Mouse (Mus musculus) midbrain, embryonic 13.5 days (tissue): Measurements from ENCODE around the gene Tfam. TPM values are rescaled to one million over a fixed set of nuclear protein-coding genes. Genes with fewer than 3 reads are reported as not detected.

Source experiments
- ATAC-seq: fragments of 200-750 bp; cut with Nextera tagmentation; 2 replicates; pipeline ENCODE4 v1.8.0; 2017; ENCODE audit warnings: mild to moderate bottlenecking, moderate TSS enrichment, moderate library complexity
- H3K27ac ChIP-seq: fragments of 300-500 bp; sonication (generic); 2 replicates; pipeline ENCODE4 v1.5.1; 2015; ENCODE audit warnings: inconsistent platforms, mild to moderate bottlenecking, moderate library complexity
- H3K27me3 ChIP-seq: fragments of 300-500 bp; sonication (generic); 2 replicates; pipeline ENCODE4 v1.6.1; 2015; ENCODE audit warnings: mild to moderate bottlenecking, inconsistent platforms
- H3K36me3 ChIP-seq: fragments of 300-500 bp; sonication (generic); 2 replicates; pipeline ENCODE4 v1.6.1; 2015; ENCODE audit warnings: mild to moderate bottlenecking, inconsistent platforms
- H3K4me1 ChIP-seq: fragments of 300-500 bp; sonication (generic); replicated peaks from 2 replicates; pipeline ENCODE4 v1.6.1; 2015; ENCODE audit warnings: inconsistent platforms
- H3K4me2 ChIP-seq: fragments of 300-500 bp; sonication (generic); replicated peaks from 2 replicates; pipeline ENCODE4 v1.6.1; 2015; ENCODE audit warnings: moderate library complexity, mild to moderate bottlenecking, inconsistent platforms
- H3K4me3 ChIP-seq: fragments of 300-500 bp; sonication (generic); replicated peaks from 2 replicates; pipeline ENCODE4 v1.5.1; 2015; ENCODE audit warnings: mild to moderate bottlenecking, inconsistent platforms
- H3K9ac ChIP-seq: fragments of 300-500 bp; sonication (generic); replicated peaks from 2 replicates; pipeline ENCODE4 v1.6.1; 2015; ENCODE audit warnings: mild to moderate bottlenecking, inconsistent platforms
- H3K9me3 ChIP-seq: fragments of 300-500 bp; sonication (generic); 2 replicates; pipeline ENCODE4 v1.6.1; 2016; ENCODE audit warnings: mild to moderate bottlenecking, inconsistent platforms
- WGBS: fragments of 180-500 bp; shearing (Covaris S2); methylation state at CpG from one replicate; pipeline ENCODE4 v1.1.7; 2015; 5-methylcytosine and 5-hydroxymethylcytosine counted together
- polyA plus RNA-seq: library from polyadenylated mRNA; unstranded; fragments of >200 nt; fragmentation: Nextera tagmentation; extraction: Ambion mirVana; gene quantifications from 2 replicates; pipeline ENCODE4 v1.2.1, GENCODE M21; 2015

Gene Tfam
- polyA plus RNA-seq, 1 experiment from 2014 or later: 58.5 TPM

- no peak overlapping the region for H3K4me2 ChIP-seq
- ATAC-seq: no peak
- H3K36me3 ChIP-seq: peaks cover 29% of the 10 kb centered on the region
- no peaks in the 10 kb centered on the region for H3K9me3 ChIP-seq
- no peak overlapping the region for H3K9ac ChIP-seq
- H3K4me3 ChIP-seq: no peak overlapping the region
- no peak overlapping the region for H3K27ac ChIP-seq
- no peaks in the 10 kb centered on the region for H3K4me1 ChIP-seq
- WGBS: 77% methylated on average over 5 of the region's 5 CpGs
- no peaks in the 10 kb centered on the region for H3K27me3 ChIP-seq
Observed at GRCm38 (mm10) chr10:71252421-71252820, 14.3 kb upstream of the Tfam start.

DNA sequence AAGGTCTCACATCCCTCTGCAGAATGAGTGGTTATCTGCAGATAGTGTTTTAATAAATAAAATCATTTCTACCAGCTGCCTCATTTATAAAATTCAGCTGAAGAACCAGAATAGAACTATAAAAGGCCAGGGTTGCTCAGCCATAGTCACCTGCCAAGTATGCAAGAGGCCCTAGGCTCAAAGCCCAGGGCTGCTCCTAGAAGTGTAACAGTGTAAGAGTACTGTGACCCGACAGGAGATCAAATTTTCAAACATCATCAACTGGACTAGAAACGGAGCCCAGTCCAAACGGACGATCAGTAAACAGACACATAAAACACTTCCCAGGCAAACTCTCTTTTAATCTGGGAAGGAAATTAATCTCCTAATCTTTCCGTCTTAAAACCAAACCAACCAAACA, 13.8 kb upstream of the Tfam start:
- H3K9me3 ChIP-seq: no peaks in the 10 kb centered on the region

DNA sequence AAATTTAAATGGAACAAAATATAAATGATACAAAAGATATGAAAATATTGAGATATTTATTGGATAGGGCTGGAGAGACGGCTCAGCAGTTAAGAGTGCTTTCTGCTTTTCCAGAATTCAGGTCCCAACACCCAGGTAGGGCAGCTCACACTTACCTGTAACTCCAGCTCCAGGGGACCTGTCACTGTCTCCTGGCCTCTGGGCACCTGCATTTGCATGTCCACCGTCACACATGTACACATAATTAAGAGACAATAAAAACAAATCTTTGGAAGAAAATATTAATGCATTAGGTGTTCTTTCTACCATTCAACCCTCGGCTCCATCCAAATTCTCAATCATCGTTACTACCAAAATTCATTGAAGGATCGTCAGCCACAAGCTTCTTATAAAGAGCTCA, 13.2 kb upstream of the Tfam start:
- Histone ChIP-seq H3K9ac (no peak overlapping the region), H3K4me1 (no peaks in the 10 kb centered on the region), H3K4me3 (no peak overlapping the region), H3K27me3 (no peaks in the 10 kb centered on the region), H3K4me2 (no peak overlapping the region), H3K27ac (no peak overlapping the region), H3K9me3 (no peaks in the 10 kb centered on the region), H3K36me3 (peaks cover 18% of the 10 kb centered on the region)
- WGBS: 88% methylated on average over 5 of the region's 5 CpGs
- ATAC-seq: no peak

More for the DNA sequence above, 13.8 kb upstream of the Tfam start:
- Histone ChIP-seq H3K27me3 (no peaks in the 10 kb centered on the region), H3K4me2 (no peak overlapping the region), H3K27ac (no peak overlapping the region), H3K4me1 (no peaks in the 10 kb centered on the region), H3K4me3 (no peak overlapping the region), H3K9ac (no peak overlapping the region), H3K36me3 (peaks cover 23% of the 10 kb centered on the region)
- no peak for ATAC-seq
- 88% methylated on average over 5 of the region's 5 CpGs for WGBS

DNA sequence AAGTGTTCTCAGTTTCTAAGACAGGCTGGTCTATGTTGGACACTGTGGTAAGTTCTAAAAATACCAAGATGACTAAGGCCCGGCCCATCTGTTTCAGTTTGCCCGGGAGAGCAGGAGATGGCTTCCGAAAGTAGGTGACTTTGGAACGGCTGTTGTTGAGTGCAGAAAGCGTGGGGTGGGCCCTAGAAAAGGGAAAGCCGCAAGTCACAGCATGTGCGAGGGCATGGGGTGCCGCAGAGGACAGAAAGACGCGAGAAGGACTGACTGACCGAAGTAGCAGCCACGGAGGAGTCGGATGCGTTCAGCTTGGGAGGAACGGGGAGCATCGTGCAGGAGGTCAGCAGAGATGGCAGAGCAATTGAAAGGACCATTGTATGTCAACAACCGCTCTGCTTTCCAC, 12.4 kb upstream of the Tfam start:
- 90% methylated on average over 17 of the region's 17 CpGs for WGBS
- Histone ChIP-seq H3K4me3 (no peak overlapping the region), H3K27ac (no peak overlapping the region), H3K4me2 (no peak overlapping the region), H3K9me3 (no peaks in the 10 kb centered on the region), H3K27me3 (no peaks in the 10 kb centered on the region), H3K4me1 (no peaks in the 10 kb centered on the region), H3K36me3 (peaks cover 11% of the 10 kb centered on the region), H3K9ac (no peak overlapping the region)
- no peak for ATAC-seq

DNA sequence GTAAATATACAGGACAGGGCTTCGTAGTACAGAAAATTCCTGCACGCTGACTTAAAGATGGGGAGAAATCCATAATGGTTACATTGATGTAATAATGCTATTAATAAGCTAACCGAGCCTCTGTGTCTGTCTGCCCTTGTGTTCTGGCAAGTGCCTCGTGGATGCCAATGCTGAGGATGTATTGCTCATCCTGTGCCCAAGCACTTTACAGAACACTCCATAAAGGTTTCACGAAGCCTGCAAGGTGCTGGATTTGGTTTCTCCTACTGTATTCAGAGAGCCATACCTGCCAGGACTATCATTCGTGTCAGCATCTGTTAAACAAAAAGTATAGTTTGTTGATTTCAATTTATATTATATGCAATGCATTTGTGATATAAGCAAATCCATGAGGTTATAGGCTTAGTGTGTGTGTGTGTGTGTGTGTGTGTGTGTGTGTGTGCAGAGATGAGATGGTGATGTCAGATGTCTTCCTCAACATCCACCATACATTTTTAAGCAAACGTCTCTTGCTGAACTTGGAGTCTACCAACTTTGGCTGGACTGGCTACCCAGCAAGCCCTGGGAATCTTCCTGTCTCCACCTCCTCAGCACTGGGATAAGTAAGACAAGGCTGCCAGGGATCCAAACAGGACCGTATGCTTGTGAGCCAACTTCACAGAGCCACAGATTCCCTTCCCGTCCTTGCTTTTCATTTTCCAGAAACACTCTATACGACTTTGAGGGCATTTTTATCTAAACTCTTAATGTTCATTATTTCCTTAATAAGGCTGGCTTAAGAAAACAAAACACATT, 11.2 kb upstream of the Tfam start:
- no peaks in the 10 kb centered on the region for H3K27me3 ChIP-seq
- peaks cover 2% of the 10 kb centered on the region for H3K36me3 ChIP-seq
- no peak overlapping the region for H3K4me2 ChIP-seq
- 84% methylated on average over 10 of the region's 10 CpGs for WGBS
- no peak overlapping the region for H3K4me3 ChIP-seq
- ATAC-seq: no peak
- H3K27ac ChIP-seq: no peak overlapping the region
- no peaks in the 10 kb centered on the region for H3K4me1 ChIP-seq
- no peak overlapping the region for H3K9ac ChIP-seq
- H3K9me3 ChIP-seq: no peaks in the 10 kb centered on the region

GRCm38 (mm10) chr10:71246956-71247355, 8.9 kb upstream of the Tfam start:
- no peaks in the 10 kb centered on the region for H3K36me3 ChIP-seq
- H3K4me2 ChIP-seq: no peak overlapping the region
- WGBS: 71% methylated on average over 7 of the region's 7 CpGs
- no peaks in the 10 kb centered on the region for H3K4me1 ChIP-seq
- no peak overlapping the region for H3K9ac ChIP-seq
- H3K9me3 ChIP-seq: no peaks in the 10 kb centered on the region
- H3K27me3 ChIP-seq: no peaks in the 10 kb centered on the region
- no peak for ATAC-seq
- H3K27ac ChIP-seq: no peak overlapping the region
- no peak overlapping the region for H3K4me3 ChIP-seq

DNA sequence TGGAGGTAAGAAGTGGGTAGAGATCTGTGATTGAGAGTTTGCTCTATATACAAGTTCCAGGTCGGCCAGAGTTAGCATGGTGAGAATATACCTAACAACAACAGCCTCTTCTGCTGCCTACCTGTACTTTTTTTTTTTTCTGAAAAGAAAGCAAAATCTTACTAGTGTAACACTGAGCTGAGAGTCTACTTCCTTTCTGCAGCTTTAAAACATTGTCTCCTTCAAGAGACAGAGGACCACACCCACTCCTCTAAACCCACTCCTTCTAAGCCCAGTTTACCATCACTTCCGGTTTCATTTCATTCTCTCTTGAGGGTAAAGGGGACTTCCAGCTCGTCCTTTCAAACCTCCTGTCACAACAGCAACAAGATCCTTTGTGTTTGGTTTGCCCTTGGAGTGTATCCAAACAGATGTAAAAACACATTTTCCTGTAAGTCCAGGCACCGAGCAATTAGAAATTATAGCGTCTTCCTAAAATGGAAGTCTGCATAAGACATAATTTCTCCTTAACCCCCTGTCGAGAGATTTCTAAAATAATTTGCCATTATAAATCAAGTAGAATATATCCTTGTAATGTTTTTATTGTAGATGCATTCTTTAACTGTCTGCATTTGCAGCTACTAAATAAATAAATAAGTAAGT, 1.5 kb upstream of the Tfam start:
- no peak for ATAC-seq
- H3K4me2 ChIP-seq: no peak overlapping the region
- H3K9me3 ChIP-seq: no peaks in the 10 kb centered on the region
- H3K27ac ChIP-seq: no peak overlapping the region
- H3K4me1 ChIP-seq: peaks cover 20% of the 10 kb centered on the region
- 75% methylated on average over 6 of the region's 6 CpGs for WGBS
- peaks cover 8% of the 10 kb centered on the region for H3K36me3 ChIP-seq
- H3K27me3 ChIP-seq: no peaks in the 10 kb centered on the region
- no peak overlapping the region for H3K4me3 ChIP-seq
- H3K9ac ChIP-seq: no peak overlapping the region

- WGBS: under 1% methylated on average over 66 of the region's 68 CpGs
- Histone ChIP-seq H3K9ac (peak overlapping the region; percentile 90), H3K4me1 (peaks cover 20% of the 10 kb centered on the region)
Observed at GRCm38 (mm10) chr10:71237516-71238239, 402 bp downstream of the Tfam start.

GRCm38 (mm10) chr10:71234071-71234470, 4.0 kb downstream of the Tfam start:
- H3K27me3 ChIP-seq: no peaks in the 10 kb centered on the region
- no peak overlapping the region for H3K9ac ChIP-seq
- no peak overlapping the region for H3K27ac ChIP-seq
- no peaks in the 10 kb centered on the region for H3K9me3 ChIP-seq
- H3K4me1 ChIP-seq: peaks cover 20% of the 10 kb centered on the region
- ATAC-seq: no peak
- no peak overlapping the region for H3K4me2 ChIP-seq
- H3K4me3 ChIP-seq: no peak overlapping the region
- H3K36me3 ChIP-seq: peaks cover 46% of the 10 kb centered on the region
- 99% methylated on average over 8 of the region's 8 CpGs for WGBS

More at GRCm38 (mm10) chr10:71237516-71238239, 402 bp downstream of the Tfam start:
- peaks cover 24% of the 10 kb centered on the region for H3K36me3 ChIP-seq
- H3K9me3 ChIP-seq: no peaks in the 10 kb centered on the region
- H3K27ac ChIP-seq: peak overlapping the region; percentile 61
- H3K4me3 ChIP-seq: peak overlapping the region; percentile 85
- no peaks in the 10 kb centered on the region for H3K27me3 ChIP-seq
- peak overlapping the region; percentile 89 for H3K4me2 ChIP-seq
- ATAC-seq: peak; percentile 100

DNA sequence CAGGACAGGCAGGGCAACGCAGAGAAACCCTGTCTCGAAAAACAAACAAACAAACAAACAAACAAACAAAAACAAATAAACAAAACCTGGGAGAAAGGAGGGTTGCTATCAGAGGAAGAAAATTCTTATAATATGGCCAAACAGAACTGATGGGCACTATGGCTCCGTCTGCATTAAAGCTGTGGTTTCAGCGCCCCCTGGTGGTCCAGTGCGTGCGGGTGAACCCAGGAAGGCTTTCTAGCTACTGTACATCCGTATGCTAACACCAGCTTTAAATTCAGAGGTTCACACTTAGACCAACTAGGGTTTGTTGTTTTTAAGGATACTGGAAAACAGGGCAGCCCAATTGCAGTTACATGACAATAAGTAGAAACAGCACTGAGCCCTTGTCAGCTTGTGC, 12.2 kb downstream of the Tfam start:
- Histone ChIP-seq H3K27me3 (no peaks in the 10 kb centered on the region), H3K9me3 (no peaks in the 10 kb centered on the region), H3K9ac (no peak overlapping the region), H3K27ac (no peak overlapping the region), H3K4me3 (no peak overlapping the region), H3K4me1 (peaks cover 6% of the 10 kb centered on the region), H3K4me2 (no peak overlapping the region), H3K36me3 (peaks cover 60% of the 10 kb centered on the region)
- ATAC-seq: peak; percentile 57; the same call in 1 of the 2 replicates
- 51% methylated on average over 7 of the region's 7 CpGs for WGBS

DNA sequence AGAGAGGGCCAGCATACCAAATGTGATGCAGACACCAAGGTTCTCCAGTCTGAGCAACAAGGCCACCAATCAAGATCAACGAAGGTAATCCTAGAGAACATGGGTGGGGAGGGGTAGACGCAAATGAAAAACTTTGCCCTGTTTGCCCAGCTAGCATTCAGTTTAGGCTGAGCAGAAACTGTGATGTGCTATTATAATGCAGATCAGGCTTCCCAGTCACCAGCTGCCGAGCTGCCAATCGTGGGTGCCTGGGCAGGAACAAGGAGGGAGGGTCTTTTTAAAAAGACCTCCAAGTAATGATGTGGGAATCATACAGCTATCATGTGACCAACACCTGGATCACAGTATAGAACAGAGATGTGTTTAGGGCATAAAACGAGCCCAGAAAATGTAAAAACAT, 15.0 kb downstream of the Tfam start:
- peak overlapping the region; percentile 48 for H3K27ac ChIP-seq
- H3K27me3 ChIP-seq: no peaks in the 10 kb centered on the region
- H3K9ac ChIP-seq: no peak overlapping the region
- no peak overlapping the region for H3K4me2 ChIP-seq
- no peaks in the 10 kb centered on the region for H3K9me3 ChIP-seq
- peaks cover 37% of the 10 kb centered on the region for H3K36me3 ChIP-seq
- H3K4me1 ChIP-seq: peaks cover 10% of the 10 kb centered on the region
- 40% methylated on average over 5 of the region's 5 CpGs for WGBS
- peak; percentile 39; the same call in 1 of the 2 replicates for ATAC-seq
- H3K4me3 ChIP-seq: no peak overlapping the region

GRCm38 (mm10) chr10:71222639-71223038, 15.4 kb downstream of the Tfam start:
- no peaks in the 10 kb centered on the region for H3K9me3 ChIP-seq
- H3K4me3 ChIP-seq: no peak overlapping the region
- H3K9ac ChIP-seq: no peak overlapping the region
- peak overlapping the region; percentile 48 for H3K27ac ChIP-seq
- peak; percentile 35; the same call in 1 of the 2 replicates for ATAC-seq
- H3K4me2 ChIP-seq: no peak overlapping the region
- peaks cover 34% of the 10 kb centered on the region for H3K36me3 ChIP-seq
- H3K27me3 ChIP-seq: no peaks in the 10 kb centered on the region
- WGBS: 59% methylated on average over 2 of the region's 2 CpGs
- H3K4me1 ChIP-seq: peaks cover 15% of the 10 kb centered on the region
